Mouse (Mus musculus): ENCODE measurements at regions not wholly inside any gene's neighbourhood (a gene's known extent, or its start where the extent isn't known, plus 50 kb on each side); places are given as distances from the start of the nearest gene placed in this dataset.

DNA sequence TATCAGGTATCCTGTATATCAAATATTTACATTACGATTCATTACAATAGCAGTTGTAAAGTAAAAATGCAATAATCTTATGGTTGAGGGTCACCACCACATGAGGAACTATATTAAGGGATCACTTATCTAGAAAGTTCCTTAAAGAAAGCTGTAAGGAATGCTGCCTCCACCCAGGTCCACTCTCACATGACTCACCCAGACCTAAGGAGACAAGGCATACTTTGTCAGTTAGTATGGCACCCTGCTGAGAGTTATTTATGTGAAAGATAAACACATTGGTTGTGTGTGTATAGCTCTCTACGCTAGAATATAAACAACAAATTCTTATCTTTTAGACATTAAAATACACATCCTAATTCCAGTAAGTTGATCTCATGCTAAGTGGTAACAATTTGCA lies 619.6 kb upstream of the Cited2 start:
- WGBS = 92% methylated on average over 2 of the region's 2 CpGs
- no peaks in the 10 kb centered on the region for H3K4me1 ChIP-seq (ENCODE audit: control insufficient read depth, insufficient read depth, insufficient read length)
- DNase-seq (ENCODE audit: low read depth in 1 of 2, low spot score in 2 of 2) = no peak
- H3K27ac ChIP-seq (ENCODE audit: insufficient read depth, low read length) = no peak overlapping the region
- TF ChIP-seq POLR2A (IDR thresholded peaks at IDR 0.05; ENCODE audit: low read depth, low read length) = no peak
- TF ChIP-seq CTCF (IDR thresholded peaks at IDR 0.05; ENCODE audit: extremely low read depth, insufficient read depth, insufficient read length, insufficient replicate concordance) = no peak
- H3K27me3 ChIP-seq (ENCODE audit: control insufficient read depth, insufficient read depth, low read length) = no peaks in the 10 kb centered on the region
- H3K4me3 ChIP-seq (ENCODE audit: extremely low read depth, insufficient read depth, insufficient read length) = no peak overlapping the region
- no peaks in the 10 kb centered on the region for H3K36me3 ChIP-seq (ENCODE audit: control insufficient read depth, insufficient read depth, low read length)

DNA sequence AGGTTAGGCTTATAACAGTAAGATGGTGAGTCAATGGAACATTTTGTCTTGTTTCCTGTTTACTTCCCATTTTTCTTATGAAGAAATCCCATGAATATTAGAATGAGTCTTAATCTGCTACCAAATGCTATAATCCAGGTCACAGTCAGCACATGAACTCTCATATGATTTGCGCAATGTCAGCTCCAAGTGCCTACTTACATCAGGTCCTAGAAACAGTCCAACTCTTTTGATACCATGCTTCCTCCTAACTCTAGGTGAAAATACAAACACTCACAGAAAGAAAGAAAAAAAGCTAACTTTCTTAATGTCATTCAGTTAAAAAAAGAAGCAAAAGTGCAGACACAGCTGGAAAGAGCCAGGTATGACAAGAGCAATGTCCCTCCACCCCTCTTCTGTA lies 616.2 kb upstream of the Cited2 start:
- no peak for DNase-seq (ENCODE audit: low read depth in 1 of 2, low spot score in 2 of 2)
- H3K27ac ChIP-seq (ENCODE audit: insufficient read depth, low read length) = no peak overlapping the region
- H3K4me3 ChIP-seq (ENCODE audit: extremely low read depth, insufficient read depth, insufficient read length) = no peak overlapping the region
- no peaks in the 10 kb centered on the region for H3K36me3 ChIP-seq (ENCODE audit: control insufficient read depth, insufficient read depth, low read length)
- H3K4me1 ChIP-seq (ENCODE audit: control insufficient read depth, insufficient read depth, insufficient read length) = no peaks in the 10 kb centered on the region
- 98% methylated on average over 1 of the region's 1 CpGs for WGBS
- TF ChIP-seq CTCF (IDR thresholded peaks at IDR 0.05; ENCODE audit: extremely low read depth, insufficient read depth, insufficient read length, insufficient replicate concordance) (no peak), POLR2A (IDR thresholded peaks at IDR 0.05; ENCODE audit: low read depth, low read length) (no peak)
- no peaks in the 10 kb centered on the region for H3K27me3 ChIP-seq (ENCODE audit: control insufficient read depth, insufficient read depth, low read length)

DNA sequence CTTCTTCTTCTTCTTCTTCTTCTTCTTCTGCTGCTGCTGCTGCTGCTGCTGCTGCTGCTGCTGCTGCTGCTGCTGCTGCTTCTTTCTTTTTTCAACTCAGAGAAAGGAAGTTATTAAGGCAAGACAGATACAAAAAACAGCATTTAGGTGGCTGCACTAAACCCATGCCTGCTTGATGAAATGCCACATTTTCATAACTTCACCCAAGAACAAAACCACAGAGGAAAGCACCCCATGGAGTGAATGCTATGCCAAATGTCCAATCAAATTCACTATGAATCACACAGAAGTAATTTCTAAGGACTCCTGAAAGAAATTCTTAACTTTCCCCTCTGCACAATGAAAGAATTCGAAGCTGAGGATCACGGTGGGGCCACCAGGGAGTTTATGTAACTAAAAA lies 611.9 kb upstream of the Cited2 start:
- TF ChIP-seq CTCF (IDR thresholded peaks at IDR 0.05; ENCODE audit: extremely low read depth, insufficient read depth, insufficient read length, insufficient replicate concordance) = no peak
- TF ChIP-seq POLR2A (IDR thresholded peaks at IDR 0.05; ENCODE audit: low read depth, low read length) = no peak
- H3K4me1 ChIP-seq (ENCODE audit: control insufficient read depth, insufficient read depth, insufficient read length) = no peaks in the 10 kb centered on the region
- H3K27ac ChIP-seq (ENCODE audit: insufficient read depth, low read length) = no peak overlapping the region
- no peaks in the 10 kb centered on the region for H3K36me3 ChIP-seq (ENCODE audit: control insufficient read depth, insufficient read depth, low read length)
- DNase-seq (ENCODE audit: low read depth in 1 of 2, low spot score in 2 of 2) = no peak
- 95% methylated on average over 2 of the region's 2 CpGs for WGBS
- H3K4me3 ChIP-seq (ENCODE audit: extremely low read depth, insufficient read depth, insufficient read length) = no peak overlapping the region
- H3K27me3 ChIP-seq (ENCODE audit: control insufficient read depth, insufficient read depth, low read length) = no peaks in the 10 kb centered on the region

DNA sequence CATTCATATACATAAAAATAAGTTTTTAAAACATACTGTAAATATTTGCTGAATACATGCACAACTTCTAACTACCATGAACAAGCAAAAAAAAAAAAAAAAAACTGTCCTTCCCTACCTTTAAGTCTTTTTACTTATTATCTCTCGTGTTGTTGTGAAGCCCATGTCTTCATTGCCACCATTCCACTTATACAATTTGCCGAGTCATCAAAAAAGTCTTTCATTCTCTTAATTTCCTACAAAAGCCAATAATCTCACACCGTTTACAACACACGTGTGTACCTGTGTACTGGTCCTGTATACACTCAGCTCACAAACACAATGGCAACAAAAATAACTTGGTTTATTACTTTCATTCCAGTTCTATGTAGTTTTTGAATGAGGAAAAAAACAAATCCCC lies 608.2 kb upstream of the Cited2 start:
- WGBS = 88% methylated on average over 4 of the region's 4 CpGs
- Histone ChIP-seq H3K27ac (ENCODE audit: insufficient read depth, low read length) (no peak overlapping the region), H3K4me3 (ENCODE audit: extremely low read depth, insufficient read depth, insufficient read length) (no peak overlapping the region), H3K36me3 (ENCODE audit: control insufficient read depth, insufficient read depth, low read length) (no peaks in the 10 kb centered on the region), H3K27me3 (ENCODE audit: control insufficient read depth, insufficient read depth, low read length) (no peaks in the 10 kb centered on the region), H3K4me1 (ENCODE audit: control insufficient read depth, insufficient read depth, insufficient read length) (no peaks in the 10 kb centered on the region)
- TF ChIP-seq CTCF (IDR thresholded peaks at IDR 0.05; ENCODE audit: extremely low read depth, insufficient read depth, insufficient read length, insufficient replicate concordance) = no peak
- no peak for TF ChIP-seq POLR2A (IDR thresholded peaks at IDR 0.05; ENCODE audit: low read depth, low read length)
- DNase-seq (ENCODE audit: low read depth in 1 of 2, low spot score in 2 of 2) = no peak

DNA sequence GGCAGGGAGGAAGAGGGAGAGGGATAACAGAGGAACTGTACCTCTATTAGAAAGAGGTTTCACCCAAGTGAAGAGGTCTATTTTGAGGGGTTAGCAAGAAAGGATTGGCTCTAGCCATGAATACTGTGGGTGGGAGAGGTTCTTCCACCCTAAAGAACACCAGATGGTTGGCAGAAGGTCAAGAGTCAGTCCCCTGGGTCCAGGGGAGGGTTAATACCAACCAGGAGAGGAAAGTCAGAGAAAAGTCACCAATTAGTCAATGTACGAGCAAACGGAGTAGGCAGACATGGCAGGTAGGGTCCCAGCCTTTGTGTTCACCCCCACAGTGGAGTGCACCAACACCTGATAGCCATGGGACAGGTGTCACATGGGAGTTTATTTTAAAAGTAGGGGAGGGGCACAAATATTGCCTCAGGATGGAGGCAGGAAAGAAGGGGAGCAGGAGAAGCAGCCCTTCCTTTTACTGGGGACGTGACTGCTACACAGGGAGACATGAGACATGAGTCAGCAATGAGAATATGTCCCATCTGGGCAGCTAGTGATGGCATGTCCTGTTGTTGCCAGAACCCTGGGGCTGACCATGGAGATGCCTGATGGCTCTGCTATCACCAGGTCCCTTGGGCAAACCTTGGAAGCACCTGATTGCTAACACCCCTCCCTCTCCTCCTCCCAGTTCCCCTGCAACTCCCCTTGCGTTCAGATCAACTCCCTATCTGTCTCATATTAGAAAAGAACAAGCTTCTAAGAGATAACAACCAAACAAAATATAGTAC lies 593.4 kb upstream of the Cited2 start:
- H3K4me1 ChIP-seq (ENCODE audit: control insufficient read depth, insufficient read depth, insufficient read length) = no peaks in the 10 kb centered on the region
- no peak for DNase-seq (ENCODE audit: low read depth in 1 of 2, low spot score in 2 of 2)
- H3K4me3 ChIP-seq (ENCODE audit: extremely low read depth, insufficient read depth, insufficient read length) = no peak overlapping the region
- no peaks in the 10 kb centered on the region for H3K36me3 ChIP-seq (ENCODE audit: control insufficient read depth, insufficient read depth, low read length)
- WGBS = 92% methylated on average over 4 of the region's 4 CpGs
- TF ChIP-seq CTCF (IDR thresholded peaks at IDR 0.05; ENCODE audit: extremely low read depth, insufficient read depth, insufficient read length, insufficient replicate concordance) (no peak), POLR2A (IDR thresholded peaks at IDR 0.05; ENCODE audit: low read depth, low read length) (no peak)
- H3K27ac ChIP-seq (ENCODE audit: insufficient read depth, low read length) = no peak overlapping the region
- no peaks in the 10 kb centered on the region for H3K27me3 ChIP-seq (ENCODE audit: control insufficient read depth, insufficient read depth, low read length)

DNA sequence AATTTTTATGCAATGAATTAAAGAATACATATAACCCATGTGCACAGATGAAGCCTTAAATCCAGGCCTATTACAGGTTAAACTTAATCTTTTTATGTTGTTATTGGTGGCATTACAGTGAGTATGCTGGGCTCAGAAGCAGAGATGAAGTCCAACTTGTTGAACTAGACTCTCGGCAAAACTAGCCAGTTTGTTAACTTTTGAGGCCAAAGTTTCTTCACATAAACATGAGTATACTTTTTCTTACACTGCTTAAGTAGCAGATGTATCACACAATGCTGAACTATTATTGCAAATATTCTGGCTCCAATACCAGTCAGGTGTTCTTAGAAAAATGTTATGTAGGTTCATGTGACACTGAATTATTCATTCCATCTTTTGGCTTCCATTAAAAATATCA lies 592.4 kb upstream of the Cited2 start:
- WGBS = 86% methylated on average over 1 of the region's 1 CpGs
- DNase-seq (ENCODE audit: low read depth in 1 of 2, low spot score in 2 of 2) = no peak
- Histone ChIP-seq H3K27ac (ENCODE audit: insufficient read depth, low read length) (no peak overlapping the region), H3K36me3 (ENCODE audit: control insufficient read depth, insufficient read depth, low read length) (no peaks in the 10 kb centered on the region), H3K4me1 (ENCODE audit: control insufficient read depth, insufficient read depth, insufficient read length) (no peaks in the 10 kb centered on the region), H3K27me3 (ENCODE audit: control insufficient read depth, insufficient read depth, low read length) (no peaks in the 10 kb centered on the region), H3K4me3 (ENCODE audit: extremely low read depth, insufficient read depth, insufficient read length) (no peak overlapping the region)
- no peak for TF ChIP-seq POLR2A (IDR thresholded peaks at IDR 0.05; ENCODE audit: low read depth, low read length)
- TF ChIP-seq CTCF (IDR thresholded peaks at IDR 0.05; ENCODE audit: extremely low read depth, insufficient read depth, insufficient read length, insufficient replicate concordance) = no peak

DNA sequence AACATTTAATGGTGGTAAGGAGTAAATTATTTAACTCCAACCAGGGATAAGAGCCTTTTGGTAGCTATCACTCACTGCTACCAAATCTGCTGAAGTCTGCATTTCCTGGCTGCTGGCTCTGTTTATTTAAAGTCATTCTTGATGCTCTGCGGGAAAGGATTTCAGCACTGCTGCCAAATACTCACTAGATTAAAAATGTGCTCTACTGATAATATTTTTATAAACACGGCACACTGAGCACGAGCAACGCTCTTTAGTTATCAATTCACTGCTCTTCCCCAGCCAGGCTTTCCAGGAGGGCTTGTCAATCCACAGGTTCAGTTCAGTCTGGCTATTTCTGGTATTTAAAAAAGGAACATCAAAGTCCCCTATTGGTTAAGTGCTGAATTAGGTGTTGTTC lies 591.3 kb upstream of the Cited2 start:
- Histone ChIP-seq H3K27me3 (ENCODE audit: control insufficient read depth, insufficient read depth, low read length) (no peaks in the 10 kb centered on the region), H3K4me1 (ENCODE audit: control insufficient read depth, insufficient read depth, insufficient read length) (no peaks in the 10 kb centered on the region), H3K27ac (ENCODE audit: insufficient read depth, low read length) (no peak overlapping the region), H3K4me3 (ENCODE audit: extremely low read depth, insufficient read depth, insufficient read length) (no peak overlapping the region), H3K36me3 (ENCODE audit: control insufficient read depth, insufficient read depth, low read length) (no peaks in the 10 kb centered on the region)
- TF ChIP-seq CTCF (IDR thresholded peaks at IDR 0.05; ENCODE audit: extremely low read depth, insufficient read depth, insufficient read length, insufficient replicate concordance) = no peak
- no peak for TF ChIP-seq POLR2A (IDR thresholded peaks at IDR 0.05; ENCODE audit: low read depth, low read length)
- 84% methylated on average over 4 of the region's 4 CpGs for WGBS
- no peak for DNase-seq (ENCODE audit: low read depth in 1 of 2, low spot score in 2 of 2)

Measured in spleen, adult 2 months (tissue).